Mouse (Mus musculus): ENCODE data around the gene Cyp4a32.
A peak's percentile ranks its signal among the peaks of the same experiment; 100 is the strongest.
"Not testable (repeated sequence)": the region's sequence is repeated elsewhere in the genome, so short reads cannot be mapped to it uniquely, and the experiment has no call there.

Cyp4a32 gene

GRCm38 (mm10) chr4:115656535-115656922, 55.8 kb downstream of the Cyp4a32 start:
- DNase-seq (ENCODE audit: low spot score): not testable (repeated sequence)

GRCm38 (mm10) chr4:115657104-115657866, 56.5 kb downstream of the Cyp4a32 start:
- peak; percentile 70 for DNase-seq (ENCODE audit: low spot score)

- DNase-seq (ENCODE audit: low spot score): no peak
These were observed 57.1 kb downstream of the Cyp4a32 start for GRCm38 (mm10) chr4:115657867-115658249.

DNA sequence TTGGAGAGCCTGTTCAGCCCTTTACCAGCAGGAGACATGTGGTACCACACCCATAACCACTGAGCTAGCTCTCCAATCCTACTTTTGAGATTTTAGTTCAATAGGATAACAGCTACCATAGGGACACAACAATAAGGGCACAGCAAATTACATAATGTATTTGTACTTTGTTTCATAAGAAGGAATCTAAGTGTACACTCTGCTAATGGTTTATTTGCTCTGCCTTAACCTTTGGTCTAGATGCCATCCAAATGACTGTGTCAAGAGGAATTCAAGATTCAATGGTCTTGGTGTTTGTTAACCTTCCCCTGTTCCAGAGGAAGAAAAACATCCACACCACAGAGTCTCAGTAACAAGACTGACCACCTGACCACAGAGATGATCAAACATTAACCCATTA, 58.4 kb downstream of the Cyp4a32 start:
- DNase-seq (ENCODE audit: low spot score): no peak
